Mouse (Mus musculus): ENCODE data around the gene Elmsan1. TPM values are rescaled to one million over a fixed set of nuclear protein-coding genes. Genes with fewer than 3 reads are reported as not detected.

The Elmsan1 gene
- polyA plus RNA-seq, 1 experiment: 26.1 TPM

- Histone ChIP-seq H3K27ac (ENCODE audit: control insufficient read depth, insufficient read depth, low read length) (no peak overlapping the region), H3K36me3 (ENCODE audit: control insufficient read depth, insufficient read depth, low read length) (no peaks in the 10 kb centered on the region), H3K27me3 (ENCODE audit: control insufficient read depth, insufficient read depth, low read length) (no peaks in the 10 kb centered on the region), H3K4me3 (ENCODE audit: control insufficient read depth, insufficient read depth, low read length) (no peak overlapping the region), H3K4me1 (replicated peaks; ENCODE audit: control insufficient read depth, insufficient read depth, low read length) (peaks cover 22% of the 10 kb centered on the region)
- 69% methylated on average over 6 of the region's 6 CpGs for WGBS
- TF ChIP-seq POLR2A (IDR thresholded peaks at IDR 0.05; ENCODE audit: control insufficient read depth, extremely low read depth, insufficient read depth, low read length, poor library complexity) (no peak), CTCF (IDR thresholded peaks at IDR 0.05; ENCODE audit: borderline replicate concordance, control insufficient read depth, extremely low read depth, insufficient read depth, low read length, poor library complexity) (no peak)
- no peak for DNase-seq
These were observed 23.5 kb downstream of the Elmsan1 start for GRCm38 (mm10) chr12:84195195-84195594.

GRCm38 (mm10) chr12:84194400-84195109 lies 24.1 kb downstream of the Elmsan1 start:
- Histone ChIP-seq H3K27me3 (ENCODE audit: control insufficient read depth, insufficient read depth, low read length) (no peaks in the 10 kb centered on the region), H3K4me3 (ENCODE audit: control insufficient read depth, insufficient read depth, low read length) (peak overlapping the region; percentile 22), H3K36me3 (ENCODE audit: control insufficient read depth, insufficient read depth, low read length) (no peaks in the 10 kb centered on the region), H3K27ac (ENCODE audit: control insufficient read depth, insufficient read depth, low read length) (no peak overlapping the region), H3K4me1 (replicated peaks; ENCODE audit: control insufficient read depth, insufficient read depth, low read length) (peaks cover 22% of the 10 kb centered on the region)
- TF ChIP-seq POLR2A (IDR thresholded peaks at IDR 0.05; ENCODE audit: control insufficient read depth, extremely low read depth, insufficient read depth, low read length, poor library complexity): no peak
- no peak for TF ChIP-seq CTCF (IDR thresholded peaks at IDR 0.05; ENCODE audit: borderline replicate concordance, control insufficient read depth, extremely low read depth, insufficient read depth, low read length, poor library complexity)
- no peak for DNase-seq
- 7% methylated on average over 13 of the region's 13 CpGs for WGBS

GRCm38 (mm10) chr12:84193642-84194399 lies 24.9 kb downstream of the Elmsan1 start:
- Histone ChIP-seq H3K36me3 (ENCODE audit: control insufficient read depth, insufficient read depth, low read length) (no peaks in the 10 kb centered on the region), H3K27me3 (ENCODE audit: control insufficient read depth, insufficient read depth, low read length) (no peaks in the 10 kb centered on the region), H3K27ac (ENCODE audit: control insufficient read depth, insufficient read depth, low read length) (no peak overlapping the region), H3K4me1 (replicated peaks; ENCODE audit: control insufficient read depth, insufficient read depth, low read length) (peaks cover 28% of the 10 kb centered on the region), H3K4me3 (ENCODE audit: control insufficient read depth, insufficient read depth, low read length) (peak overlapping the region; percentile 60)
- 1% methylated on average over 48 of the region's 49 CpGs for WGBS
- TF ChIP-seq POLR2A (IDR thresholded peaks at IDR 0.05; ENCODE audit: control insufficient read depth, extremely low read depth, insufficient read depth, low read length, poor library complexity) (peak; percentile 30; the same call in 1 of the 2 replicates), CTCF (IDR thresholded peaks at IDR 0.05; ENCODE audit: borderline replicate concordance, control insufficient read depth, extremely low read depth, insufficient read depth, low read length, poor library complexity) (no peak)
- DNase-seq: peak; percentile 92

GRCm38 (mm10) chr12:84192741-84193641 lies 25.7 kb downstream of the Elmsan1 start:
- Histone ChIP-seq H3K4me1 (replicated peaks; ENCODE audit: control insufficient read depth, insufficient read depth, low read length) (peaks cover 36% of the 10 kb centered on the region), H3K4me3 (ENCODE audit: control insufficient read depth, insufficient read depth, low read length) (peak overlapping the region; percentile 60), H3K36me3 (ENCODE audit: control insufficient read depth, insufficient read depth, low read length) (no peaks in the 10 kb centered on the region), H3K27me3 (ENCODE audit: control insufficient read depth, insufficient read depth, low read length) (no peaks in the 10 kb centered on the region), H3K27ac (ENCODE audit: control insufficient read depth, insufficient read depth, low read length) (no peak overlapping the region)
- TF ChIP-seq POLR2A (IDR thresholded peaks at IDR 0.05; ENCODE audit: control insufficient read depth, extremely low read depth, insufficient read depth, low read length, poor library complexity) (no peak), CTCF (IDR thresholded peaks at IDR 0.05; ENCODE audit: borderline replicate concordance, control insufficient read depth, extremely low read depth, insufficient read depth, low read length, poor library complexity) (no peak)
- under 1% methylated on average over 93 of the region's 102 CpGs for WGBS
- peak; percentile 51 for DNase-seq

GRCm38 (mm10) chr12:84192280-84192679 lies 26.4 kb downstream of the Elmsan1 start:
- DNase-seq: no peak
- Histone ChIP-seq H3K27me3 (ENCODE audit: control insufficient read depth, insufficient read depth, low read length) (no peaks in the 10 kb centered on the region), H3K4me1 (replicated peaks; ENCODE audit: control insufficient read depth, insufficient read depth, low read length) (peaks cover 40% of the 10 kb centered on the region)

GRCm38 (mm10) chr12:84191770-84192169 lies 26.9 kb downstream of the Elmsan1 start:
- Histone ChIP-seq H3K27ac (ENCODE audit: control insufficient read depth, insufficient read depth, low read length) (no peak overlapping the region), H3K36me3 (ENCODE audit: control insufficient read depth, insufficient read depth, low read length) (no peaks in the 10 kb centered on the region), H3K4me1 (replicated peaks; ENCODE audit: control insufficient read depth, insufficient read depth, low read length) (peaks cover 40% of the 10 kb centered on the region), H3K4me3 (ENCODE audit: control insufficient read depth, insufficient read depth, low read length) (no peak overlapping the region), H3K27me3 (ENCODE audit: control insufficient read depth, insufficient read depth, low read length) (no peaks in the 10 kb centered on the region)
- TF ChIP-seq CTCF (IDR thresholded peaks at IDR 0.05; ENCODE audit: borderline replicate concordance, control insufficient read depth, extremely low read depth, insufficient read depth, low read length, poor library complexity): no peak
- TF ChIP-seq POLR2A (IDR thresholded peaks at IDR 0.05; ENCODE audit: control insufficient read depth, extremely low read depth, insufficient read depth, low read length, poor library complexity): no peak
- WGBS: 68% methylated on average over 5 of the region's 5 CpGs
- DNase-seq: no peak

More at GRCm38 (mm10) chr12:84192280-84192679, 26.4 kb downstream of the Elmsan1 start:
- TF ChIP-seq POLR2A (IDR thresholded peaks at IDR 0.05; ENCODE audit: control insufficient read depth, extremely low read depth, insufficient read depth, low read length, poor library complexity) (no peak), CTCF (IDR thresholded peaks at IDR 0.05; ENCODE audit: borderline replicate concordance, control insufficient read depth, extremely low read depth, insufficient read depth, low read length, poor library complexity) (no peak)
- 13% methylated on average over 13 of the region's 13 CpGs for WGBS
- Histone ChIP-seq H3K36me3 (ENCODE audit: control insufficient read depth, insufficient read depth, low read length) (no peaks in the 10 kb centered on the region), H3K27ac (ENCODE audit: control insufficient read depth, insufficient read depth, low read length) (no peak overlapping the region), H3K4me3 (ENCODE audit: control insufficient read depth, insufficient read depth, low read length) (peak overlapping the region; percentile 60)
